Mouse (Mus musculus) heart, embryonic 11.5 days (tissue): ENCODE measurements around the gene Nphs2. TPM values are rescaled to one million over a fixed set of nuclear protein-coding genes. Genes with fewer than 3 reads are reported as not detected.
A peak's percentile ranks its signal among the peaks of the same experiment; 100 is the strongest.
"Not testable (repeated sequence)": the region's sequence is repeated elsewhere in the genome, so short reads cannot be mapped to it uniquely, and the experiment has no call there.

Experiments used
- ATAC-seq: fragments of 200-750 bp; cut with Nextera tagmentation; replicated peaks from 2 replicates; pipeline ENCODE4 v1.8.0; 2017; ENCODE audit warnings: moderate library complexity; ENCODE audit not compliant: insufficient number of reproducible peaks, low FRiP score, low TSS enrichment
- H3K27ac ChIP-seq: fragments of 300-500 bp; sonication (generic); 2 replicates; pipeline ENCODE4 v1.5.1; 2014; ENCODE audit warnings: mild to moderate bottlenecking, low read depth, low read length
- H3K27me3 ChIP-seq: fragments of 300-500 bp; sonication (generic); 2 replicates; pipeline ENCODE4 v1.6.1; 2014; ENCODE audit warnings: mild to moderate bottlenecking, low read length, mixed read lengths; ENCODE audit not compliant: control insufficient read depth, insufficient read depth
- H3K36me3 ChIP-seq: fragments of 300-500 bp; sonication (generic); 2 replicates; pipeline ENCODE4 v1.6.1; 2014; ENCODE audit warnings: mild to moderate bottlenecking, low read length, moderate library complexity, mixed read lengths; ENCODE audit not compliant: control insufficient read depth, insufficient read depth
- H3K4me1 ChIP-seq: fragments of 300-500 bp; sonication (generic); 2 replicates; pipeline ENCODE4 v1.6.1; 2014; ENCODE audit warnings: low read length; ENCODE audit not compliant: control insufficient read depth, insufficient read depth
- H3K4me2 ChIP-seq: fragments of 300-500 bp; sonication (generic); 2 replicates; pipeline ENCODE4 v1.6.1; 2014; ENCODE audit warnings: mild to moderate bottlenecking, moderate library complexity
- H3K4me3 ChIP-seq: fragments of 300-500 bp; sonication (generic); 2 replicates; pipeline ENCODE4 v1.5.1; 2014; ENCODE audit warnings: low read depth, low read length
- H3K9ac ChIP-seq: fragments of 300-500 bp; sonication (generic); 2 replicates; pipeline ENCODE4 v1.6.1; 2014; ENCODE audit warnings: mild to moderate bottlenecking, low read depth, low read length, moderate library complexity
- H3K9me3 ChIP-seq: fragments of 300-500 bp; sonication (generic); replicated peaks from 2 replicates; pipeline ENCODE4 v1.6.1; 2016; ENCODE audit warnings: low read length; ENCODE audit not compliant: control insufficient read depth
- WGBS: fragments of 180-500 bp; shearing (Covaris S2); extraction: QIAGEN DNeasy Blood & Tissue Kit; methylation state at CpG from one replicate; pipeline ENCODE4 v1.1.7; 2014; ENCODE audit not compliant: insufficient replicate concordance; 5-methylcytosine and 5-hydroxymethylcytosine counted together
- polyA plus RNA-seq: library from polyadenylated mRNA; unstranded; fragments of >200 nt; fragmentation: Nextera tagmentation; extraction: Ambion mirVana; gene quantifications from 2 replicates; pipeline ENCODE4 v1.2.1, GENCODE M21; 2014

The Nphs2 gene
- polyA plus RNA-seq: not detected in 2 replicates

GRCm38 (mm10) chr1:156310630-156311029, at the start of gene Nphs2:
Gene Nphs2 (plus strand): TSS chr1:156310727.
- Histone ChIP-seq H3K36me3 (no peaks in the 10 kb centered on the region), H3K4me1 (no peaks in the 10 kb centered on the region), H3K9me3 (no peaks in the 10 kb centered on the region), H3K4me2 (peak within 1 kb of the TSS; percentile 58), H3K9ac (no peak within 1 kb of the TSS), H3K27ac (no peak within 1 kb of the TSS), H3K4me3 (peak within 1 kb of the TSS; percentile 25), H3K27me3 (peaks cover 50% of the 10 kb centered on the region)
- no peak for ATAC-seq
- 6% methylated on average over 29 of the region's 29 CpGs for WGBS

GRCm38 (mm10) chr1:156263352-156263751, 47.2 kb upstream of the Nphs2 start:
- no peak for ATAC-seq
- no peaks in the 10 kb centered on the region for H3K9me3 ChIP-seq
- WGBS: 54% methylated on average over 2 of the region's 2 CpGs

GRCm38 (mm10) chr1:156263946-156264345, 46.6 kb upstream of the Nphs2 start:
- Histone ChIP-seq H3K4me2 (no peak overlapping the region), H3K4me1 (no peaks in the 10 kb centered on the region), H3K4me3 (no peak overlapping the region), H3K9ac (no peak overlapping the region), H3K9me3 (no peaks in the 10 kb centered on the region), H3K36me3 (no peaks in the 10 kb centered on the region), H3K27me3 (no peaks in the 10 kb centered on the region), H3K27ac (no peak overlapping the region)
- ATAC-seq: no peak
- 85% methylated on average over 8 of the region's 8 CpGs for WGBS

More at GRCm38 (mm10) chr1:156263352-156263751, 47.2 kb upstream of the Nphs2 start:
- Histone ChIP-seq H3K36me3 (no peaks in the 10 kb centered on the region), H3K27me3 (no peaks in the 10 kb centered on the region), H3K27ac (no peak overlapping the region), H3K4me2 (no peak overlapping the region), H3K4me1 (no peaks in the 10 kb centered on the region), H3K4me3 (no peak overlapping the region), H3K9ac (no peak overlapping the region)

- 32% methylated on average over 3 of the region's 3 CpGs for WGBS
- not testable (repeated sequence) for H3K4me1 ChIP-seq, H3K9me3 ChIP-seq, H3K4me3 ChIP-seq, H3K9ac ChIP-seq, H3K36me3 ChIP-seq, H3K4me2 ChIP-seq, ATAC-seq, H3K27ac ChIP-seq, H3K27me3 ChIP-seq
Observed at GRCm38 (mm10) chr1:156268546-156268945, 42.0 kb upstream of the Nphs2 start.

- ATAC-seq: no peak
Observed at GRCm38 (mm10) chr1:156270471-156270870, 40.1 kb upstream of the Nphs2 start.

GRCm38 (mm10) chr1:156271654-156272053, 38.9 kb upstream of the Nphs2 start:
- ATAC-seq: no peak

More at GRCm38 (mm10) chr1:156270471-156270870, 40.1 kb upstream of the Nphs2 start:
- Histone ChIP-seq H3K36me3 (no peaks in the 10 kb centered on the region), H3K4me3 (no peak overlapping the region), H3K4me1 (no peaks in the 10 kb centered on the region), H3K4me2 (no peak overlapping the region), H3K9me3 (no peaks in the 10 kb centered on the region), H3K27ac (no peak overlapping the region), H3K9ac (no peak overlapping the region), H3K27me3 (no peaks in the 10 kb centered on the region)
- WGBS: 67% methylated on average over 9 of the region's 9 CpGs

GRCm38 (mm10) chr1:156273647-156274046, 36.9 kb upstream of the Nphs2 start:
- Histone ChIP-seq H3K27ac (no peak overlapping the region), H3K4me2 (no peak overlapping the region), H3K27me3 (no peaks in the 10 kb centered on the region), H3K9me3 (no peaks in the 10 kb centered on the region), H3K9ac (no peak overlapping the region), H3K36me3 (no peaks in the 10 kb centered on the region), H3K4me3 (no peak overlapping the region), H3K4me1 (no peaks in the 10 kb centered on the region)
- WGBS: 63% methylated on average over 7 of the region's 7 CpGs
- ATAC-seq: no peak

More at GRCm38 (mm10) chr1:156271654-156272053, 38.9 kb upstream of the Nphs2 start:
- Histone ChIP-seq H3K27ac (no peak overlapping the region), H3K27me3 (no peaks in the 10 kb centered on the region), H3K9me3 (no peaks in the 10 kb centered on the region), H3K4me1 (no peaks in the 10 kb centered on the region), H3K4me2 (no peak overlapping the region), H3K36me3 (no peaks in the 10 kb centered on the region), H3K4me3 (no peak overlapping the region), H3K9ac (no peak overlapping the region)
- 60% methylated on average over 5 of the region's 5 CpGs for WGBS

- H3K4me3 ChIP-seq: no peak overlapping the region
- no peaks in the 10 kb centered on the region for H3K36me3 ChIP-seq
- H3K4me2 ChIP-seq: no peak overlapping the region
- no peaks in the 10 kb centered on the region for H3K9me3 ChIP-seq
- H3K27ac ChIP-seq: no peak overlapping the region
- ATAC-seq: no peak
- 66% methylated on average over 7 of the region's 7 CpGs for WGBS
- H3K9ac ChIP-seq: no peak overlapping the region
- H3K4me1 ChIP-seq: peaks cover 3% of the 10 kb centered on the region; the same call in 1 of the 2 replicates
- no peaks in the 10 kb centered on the region for H3K27me3 ChIP-seq
Observed at GRCm38 (mm10) chr1:156280131-156280530, 30.4 kb upstream of the Nphs2 start.

GRCm38 (mm10) chr1:156284207-156284606, 26.3 kb upstream of the Nphs2 start:
- Histone ChIP-seq H3K27me3 (no peaks in the 10 kb centered on the region), H3K9me3 (no peaks in the 10 kb centered on the region), H3K9ac (no peak overlapping the region), H3K36me3 (no peaks in the 10 kb centered on the region), H3K4me2 (no peak overlapping the region), H3K27ac (no peak overlapping the region), H3K4me1 (peaks cover 3% of the 10 kb centered on the region; the same call in 1 of the 2 replicates), H3K4me3 (no peak overlapping the region)
- WGBS: 38% methylated on average over 10 of the region's 10 CpGs
- no peak for ATAC-seq
